Mouse (Mus musculus): ENCODE data around the gene Arl16. TPM values are rescaled to one million over a fixed set of nuclear protein-coding genes. Genes with fewer than 3 reads are reported as not detected.
"Not testable (repeated sequence)": the region's sequence is repeated elsewhere in the genome, so short reads cannot be mapped to it uniquely, and the experiment has no call there.

Gene Arl16
- 64.8 and 70.8 TPM in 2 replicates for polyA plus RNA-seq (2015; fragmentation: Nextera tagmentation; extraction: Ambion mirVana)

- WGBS, result under 1% methylated on average over 54 of the region's 54 CpGs
- peak; percentile 100 for ATAC-seq (ENCODE audit: low read depth)
- Histone ChIP-seq H3K9me3 (no peaks in the 10 kb centered on the region), H3K27ac (replicated peaks) (peak within 1 kb of the TSS; percentile 90), H3K4me2 (peak within 1 kb of the TSS; percentile 98), H3K4me3 (peak within 1 kb of the TSS; percentile 86), H3K4me1 (replicated peaks) (peaks cover 30% of the 10 kb centered on the region), H3K9ac (peak within 1 kb of the TSS; percentile 94), H3K27me3 (no peaks in the 10 kb centered on the region), H3K36me3 (peaks cover 65% of the 10 kb centered on the region)
These were observed at the start of gene Arl16 for GRCm38 (mm10) chr11:120467051-120467735. TSS of gene Arl16 (minus strand) at chr11:120467607.

GRCm38 (mm10) chr11:120517147-120517546, 49.7 kb upstream of the Arl16 start:
- no peak overlapping the region for H3K4me2 ChIP-seq
- H3K27me3 ChIP-seq, result no peaks in the 10 kb centered on the region; the same call in 1 of the 2 replicates
- H3K27ac ChIP-seq (replicated peaks), result no peak overlapping the region
- 77% methylated on average over 4 of the region's 4 CpGs for WGBS
- H3K9me3 ChIP-seq, result no peaks in the 10 kb centered on the region
- no peak overlapping the region for H3K9ac ChIP-seq
- H3K36me3 ChIP-seq, result no peaks in the 10 kb centered on the region
- H3K4me3 ChIP-seq, result no peak overlapping the region
- no peaks in the 10 kb centered on the region; the same call in 1 of the 2 replicates for H3K4me1 ChIP-seq (replicated peaks)
- ATAC-seq (ENCODE audit: low read depth), result no peak

GRCm38 (mm10) chr11:120515611-120516010, 48.2 kb upstream of the Arl16 start:
- no peaks in the 10 kb centered on the region; the same call in 1 of the 2 replicates for H3K27me3 ChIP-seq
- H3K27ac ChIP-seq (replicated peaks), result no peak overlapping the region
- WGBS, result 18% methylated on average over 17 of the region's 17 CpGs
- no peak overlapping the region for H3K4me3 ChIP-seq
- H3K4me2 ChIP-seq, result no peak overlapping the region
- H3K9ac ChIP-seq, result no peak overlapping the region
- H3K9me3 ChIP-seq, result no peaks in the 10 kb centered on the region
- peak; percentile 71 for ATAC-seq (ENCODE audit: low read depth)
- H3K36me3 ChIP-seq, result no peaks in the 10 kb centered on the region
- H3K4me1 ChIP-seq (replicated peaks), result peaks cover 2% of the 10 kb centered on the region

GRCm38 (mm10) chr11:120514262-120514661, 46.9 kb upstream of the Arl16 start:
- 96% methylated on average over 2 of the region's 2 CpGs for WGBS
- not testable (repeated sequence) for H3K9me3 ChIP-seq; H3K36me3 ChIP-seq; H3K4me1 ChIP-seq (replicated peaks); H3K4me3 ChIP-seq; H3K27me3 ChIP-seq; H3K27ac ChIP-seq (replicated peaks); ATAC-seq (ENCODE audit: low read depth); H3K9ac ChIP-seq; H3K4me2 ChIP-seq

- 21% methylated on average over 6 of the region's 6 CpGs for whole genome bisulfite sequencing
- Histone ChIP-seq H3K4me3 (no peak overlapping the region), H3K27ac (replicated peaks) (no peak overlapping the region), H3K9me3 (no peaks in the 10 kb centered on the region), H3K9ac (no peak overlapping the region), H3K27me3 (no peaks in the 10 kb centered on the region; the same call in 1 of the 2 replicates), H3K4me1 (replicated peaks) (peaks cover 8% of the 10 kb centered on the region), H3K36me3 (no peaks in the 10 kb centered on the region), H3K4me2 (no peak overlapping the region)
- no peak for ATAC-seq (ENCODE audit: low read depth)
These were observed 45.5 kb upstream of the Arl16 start for GRCm38 (mm10) chr11:120512790-120513453.

GRCm38 (mm10) chr11:120510375-120511030, 43.1 kb upstream of the Arl16 start:
- H3K4me3 ChIP-seq, result no peak overlapping the region
- peaks cover 8% of the 10 kb centered on the region for H3K4me1 ChIP-seq (replicated peaks)
- no peak for ATAC-seq (ENCODE audit: low read depth)
- H3K27me3 ChIP-seq, result no peaks in the 10 kb centered on the region
- H3K9me3 ChIP-seq, result no peaks in the 10 kb centered on the region
- peak overlapping the region; percentile 43 for H3K4me2 ChIP-seq
- WGBS, result 15% methylated on average over 16 of the region's 16 CpGs
- H3K9ac ChIP-seq, result peak overlapping the region; percentile 64
- H3K27ac ChIP-seq (replicated peaks), result no peak overlapping the region; the same call in 1 of the 2 replicates
- no peaks in the 10 kb centered on the region for H3K36me3 ChIP-seq

GRCm38 (mm10) chr11:120509940-120510339, 42.5 kb upstream of the Arl16 start:
- no peak for ATAC-seq (ENCODE audit: low read depth)
- no peak overlapping the region for H3K27ac ChIP-seq (replicated peaks)
- 69% methylated on average over 4 of the region's 4 CpGs for WGBS

GRCm38 (mm10) chr11:120508290-120508870, 41.0 kb upstream of the Arl16 start:
- Histone ChIP-seq H3K9me3 (no peaks in the 10 kb centered on the region), H3K9ac (no peak overlapping the region), H3K27me3 (no peaks in the 10 kb centered on the region), H3K4me3 (no peak overlapping the region), H3K36me3 (no peaks in the 10 kb centered on the region), H3K27ac (replicated peaks) (no peak overlapping the region), H3K4me2 (no peak overlapping the region), H3K4me1 (replicated peaks) (peaks cover 8% of the 10 kb centered on the region)
- no peak for ATAC-seq (ENCODE audit: low read depth)
- WGBS, result 84% methylated on average over 9 of the region's 9 CpGs

More at GRCm38 (mm10) chr11:120509940-120510339, 42.5 kb upstream of the Arl16 start:
- Histone ChIP-seq H3K4me3 (no peak overlapping the region), H3K4me2 (no peak overlapping the region), H3K36me3 (no peaks in the 10 kb centered on the region), H3K9me3 (no peaks in the 10 kb centered on the region), H3K4me1 (replicated peaks) (peaks cover 8% of the 10 kb centered on the region), H3K9ac (no peak overlapping the region), H3K27me3 (no peaks in the 10 kb centered on the region)

GRCm38 (mm10) chr11:120507611-120508289, 40.3 kb upstream of the Arl16 start:
- Histone ChIP-seq H3K27me3 (no peaks in the 10 kb centered on the region), H3K4me2 (no peak overlapping the region), H3K4me1 (replicated peaks) (peaks cover 8% of the 10 kb centered on the region), H3K27ac (replicated peaks) (no peak overlapping the region), H3K4me3 (no peak overlapping the region), H3K36me3 (no peaks in the 10 kb centered on the region), H3K9ac (no peak overlapping the region), H3K9me3 (no peaks in the 10 kb centered on the region)
- ATAC-seq (ENCODE audit: low read depth), result no peak
- WGBS, result 77% methylated on average over 13 of the region's 13 CpGs

- H3K27ac ChIP-seq (replicated peaks), result no peak overlapping the region
- no peaks in the 10 kb centered on the region for H3K36me3 ChIP-seq
- 48% methylated on average over 4 of the region's 4 CpGs for WGBS
- ATAC-seq (ENCODE audit: low read depth), result no peak
- H3K4me3 ChIP-seq, result no peak overlapping the region
- H3K27me3 ChIP-seq, result no peaks in the 10 kb centered on the region
- H3K4me1 ChIP-seq (replicated peaks), result peaks cover 8% of the 10 kb centered on the region
- H3K4me2 ChIP-seq, result no peak overlapping the region
- H3K9ac ChIP-seq, result no peak overlapping the region
- H3K9me3 ChIP-seq, result no peaks in the 10 kb centered on the region
These were observed 39.5 kb upstream of the Arl16 start for GRCm38 (mm10) chr11:120506899-120507298.

GRCm38 (mm10) chr11:120505661-120506060, 38.3 kb upstream of the Arl16 start:
- no peak overlapping the region for H3K27ac ChIP-seq (replicated peaks)
- no peak overlapping the region for H3K4me2 ChIP-seq
- H3K27me3 ChIP-seq, result no peaks in the 10 kb centered on the region
- 95% methylated on average over 3 of the region's 3 CpGs for whole genome bisulfite sequencing
- H3K9ac ChIP-seq, result no peak overlapping the region
- no peak for ATAC-seq (ENCODE audit: low read depth)
- no peak overlapping the region for H3K4me3 ChIP-seq
- peaks cover 6% of the 10 kb centered on the region for H3K4me1 ChIP-seq (replicated peaks)
- no peaks in the 10 kb centered on the region for H3K36me3 ChIP-seq
- H3K9me3 ChIP-seq, result no peaks in the 10 kb centered on the region

All from neural tube, embryonic 13.5 days (tissue).